Mouse (Mus musculus): Measurements from ENCODE around the gene Psmd2. TPM values are rescaled to one million over a fixed set of nuclear protein-coding genes. Genes with fewer than 3 reads are reported as not detected.
A peak's percentile ranks its signal among the peaks of the same experiment; 100 is the strongest.

Psmd2 gene
- polyA plus RNA-seq (2012; rRNA removed), result 203 and 204 TPM in 2 replicates

GRCm38 (mm10) chr16:20651076-20651946 is at the start of gene Psmd2:
TSS of gene Psmd2 (plus strand) at chr16:20651652.
- 2% methylated on average over 46 of the region's 46 CpGs for WGBS
- Histone ChIP-seq H3K27me3 (ENCODE audit: control insufficient read depth, insufficient read depth, low read length) (no peaks in the 10 kb centered on the region), H3K27ac (ENCODE audit: insufficient read depth, low read length) (peak within 1 kb of the TSS; percentile 37), H3K4me3 (replicated peaks; ENCODE audit: insufficient read depth, low read depth, low read length) (peak within 1 kb of the TSS; percentile 73), H3K4me1 (ENCODE audit: control insufficient read depth, insufficient read depth, low read length) (no peaks in the 10 kb centered on the region; the same call in 1 of the 2 replicates)
- peak; percentile 94 for TF ChIP-seq POLR2A (IDR thresholded peaks at IDR 0.05; ENCODE audit: borderline replicate concordance, insufficient read depth, low read length)
- no peak for TF ChIP-seq CTCF (IDR thresholded peaks at IDR 0.05; ENCODE audit: borderline replicate concordance, insufficient read depth, low read depth, low read length)
- DNase-seq, result peak; percentile 96 to 97

GRCm38 (mm10) chr16:20604705-20605104 is 46.7 kb upstream of the Psmd2 start:
- DNase-seq, result no peak
- TF ChIP-seq POLR2A (IDR thresholded peaks at IDR 0.05; ENCODE audit: borderline replicate concordance, insufficient read depth, low read length) (no peak), CTCF (IDR thresholded peaks at IDR 0.05; ENCODE audit: borderline replicate concordance, insufficient read depth, low read depth, low read length) (no peak)
- WGBS, result 19% methylated on average over 9 of the region's 9 CpGs
- no peak overlapping the region for H3K4me3 ChIP-seq (replicated peaks; ENCODE audit: insufficient read depth, low read depth, low read length)
- no peaks in the 10 kb centered on the region for H3K27me3 ChIP-seq (ENCODE audit: control insufficient read depth, insufficient read depth, low read length)
- no peak overlapping the region for H3K27ac ChIP-seq (ENCODE audit: insufficient read depth, low read length)
- no peaks in the 10 kb centered on the region for H3K4me1 ChIP-seq (ENCODE audit: control insufficient read depth, insufficient read depth, low read length)

GRCm38 (mm10) chr16:20610501-20611356 is 40.7 kb upstream of the Psmd2 start:
- TF ChIP-seq CTCF (IDR thresholded peaks at IDR 0.05; ENCODE audit: borderline replicate concordance, insufficient read depth, low read depth, low read length) (no peak), POLR2A (IDR thresholded peaks at IDR 0.05; ENCODE audit: borderline replicate concordance, insufficient read depth, low read length) (peak; percentile 97)
- peak overlapping the region; percentile 96 for H3K4me3 ChIP-seq (replicated peaks; ENCODE audit: insufficient read depth, low read depth, low read length)
- under 1% methylated on average over 28 of the region's 28 CpGs for WGBS
- H3K4me1 ChIP-seq (ENCODE audit: control insufficient read depth, insufficient read depth, low read length), result no peaks in the 10 kb centered on the region
- H3K27me3 ChIP-seq (ENCODE audit: control insufficient read depth, insufficient read depth, low read length), result no peaks in the 10 kb centered on the region
- peak overlapping the region; percentile 55 for H3K27ac ChIP-seq (ENCODE audit: insufficient read depth, low read length)
- DNase-seq, result peak; percentile 80 to 82

GRCm38 (mm10) chr16:20611357-20612227 is 39.9 kb upstream of the Psmd2 start, which contains the start of the genes Eef1akmt4, Gm49333 and Alg3:
TSS of gene Eef1akmt4 (plus strand) at chr16:20611593.
TSS of gene Gm49333 (plus strand) at chr16:20611610.
TSS of gene Alg3 (minus strand) at chr16:20611735.
- H3K27me3 ChIP-seq (ENCODE audit: control insufficient read depth, insufficient read depth, low read length), result no peaks in the 10 kb centered on the region
- peak within 1 kb of the TSS; percentile 55 for H3K27ac ChIP-seq (ENCODE audit: insufficient read depth, low read length)
- no peaks in the 10 kb centered on the region for H3K4me1 ChIP-seq (ENCODE audit: control insufficient read depth, insufficient read depth, low read length)
- H3K4me3 ChIP-seq (replicated peaks; ENCODE audit: insufficient read depth, low read depth, low read length), result peak within 1 kb of the TSS; percentile 96
- TF ChIP-seq CTCF (IDR thresholded peaks at IDR 0.05; ENCODE audit: borderline replicate concordance, insufficient read depth, low read depth, low read length) (no peak), POLR2A (IDR thresholded peaks at IDR 0.05; ENCODE audit: borderline replicate concordance, insufficient read depth, low read length) (0 out of 2 replicates have a peak, but pooled peaks have one; percentile 9)
- peak; percentile 79 to 84 for DNase-seq
- WGBS, result 1% methylated on average over 41 of the region's 41 CpGs

- WGBS, result 2% methylated on average over 80 of the region's 83 CpGs
- peak overlapping the region; percentile 91 for H3K4me3 ChIP-seq (replicated peaks; ENCODE audit: insufficient read depth, low read depth, low read length)
- H3K27ac ChIP-seq (ENCODE audit: insufficient read depth, low read length), result 0 out of 2 replicates have a peak overlapping the region, but pooled peaks have one; percentile 27
- no peaks in the 10 kb centered on the region for H3K27me3 ChIP-seq (ENCODE audit: control insufficient read depth, insufficient read depth, low read length)
- TF ChIP-seq CTCF (IDR thresholded peaks at IDR 0.05; ENCODE audit: borderline replicate concordance, insufficient read depth, low read depth, low read length) (no peak), POLR2A (IDR thresholded peaks at IDR 0.05; ENCODE audit: borderline replicate concordance, insufficient read depth, low read length) (no peak)
- DNase-seq, result peak; percentile 20 to 57
- H3K4me1 ChIP-seq (ENCODE audit: control insufficient read depth, insufficient read depth, low read length), result peaks cover 4% of the 10 kb centered on the region; the same call in 1 of the 2 replicates
These were observed 31.7 kb upstream of the Psmd2 start for GRCm38 (mm10) chr16:20619541-20620398.

- TF ChIP-seq POLR2A (IDR thresholded peaks at IDR 0.05; ENCODE audit: borderline replicate concordance, insufficient read depth, low read length), result no peak
- H3K4me3 ChIP-seq (replicated peaks; ENCODE audit: insufficient read depth, low read depth, low read length), result peak overlapping the region; percentile 91
- H3K27me3 ChIP-seq (ENCODE audit: control insufficient read depth, insufficient read depth, low read length), result no peaks in the 10 kb centered on the region
- peak in 1 of 2 experiments; percentile 40 for DNase-seq
- peak overlapping the region; percentile 87; the same call in 1 of the 2 replicates for H3K27ac ChIP-seq (ENCODE audit: insufficient read depth, low read length)
- peaks cover 4% of the 10 kb centered on the region; the same call in 1 of the 2 replicates for H3K4me1 ChIP-seq (ENCODE audit: control insufficient read depth, insufficient read depth, low read length)
- WGBS, result under 1% methylated on average over 9 of the region's 9 CpGs
These were observed 31.1 kb upstream of the Psmd2 start for GRCm38 (mm10) chr16:20620399-20620735.
